Mouse (Mus musculus) frontal cortex, postnatal 25 days (tissue): ENCODE measurements around the gene Spata25.
"Not testable (repeated sequence)": the region's sequence is repeated elsewhere in the genome, so short reads cannot be mapped to it uniquely, and the experiment has no call there.

Experiments
- DNase-seq, 2 experiments: peaks; one replicate each; pipeline ENCODE4 v3.0.0; 2022; ENCODE audit warnings: low spot score in 2 of 2

Spata25 gene

GRCm38 (mm10) chr2:164855572-164855971, 27.2 kb upstream of the Spata25 start:
- DNase-seq, result not testable (repeated sequence)

- DNase-seq, result no peak
Observed at GRCm38 (mm10) chr2:164850061-164850460, 21.7 kb upstream of the Spata25 start.

GRCm38 (mm10) chr2:164845782-164846181, 17.4 kb upstream of the Spata25 start:
- DNase-seq, result no peak

GRCm38 (mm10) chr2:164835164-164835563, 6.8 kb upstream of the Spata25 start:
- DNase-seq, result no peak

GRCm38 (mm10) chr2:164834531-164834930, 6.2 kb upstream of the Spata25 start:
- no peak for DNase-seq

- peak; percentile 91 to 93 for DNase-seq
Observed at GRCm38 (mm10) chr2:164833314-164833959, 5.1 kb upstream of the Spata25 start, which contains the start of gene Neurl2. Gene Neurl2, minus strand, starts transcription at chr2:164833456.

- peak; percentile 70 to 73 for DNase-seq
Observed at GRCm38 (mm10) chr2:164832748-164833301, 4.5 kb upstream of the Spata25 start, which contains the start of gene Ctsa. Gene Ctsa, plus strand, starts transcription at chr2:164832873.

- DNase-seq, result no peak
Observed at GRCm38 (mm10) chr2:164832032-164832747, 3.9 kb upstream of the Spata25 start.

- DNase-seq, result no peak
Observed at GRCm38 (mm10) chr2:164831029-164831428, 2.7 kb upstream of the Spata25 start.

- no peak for DNase-seq
Observed at GRCm38 (mm10) chr2:164829090-164829489, 753 bp upstream of the Spata25 start.

- DNase-seq, result no peak
Observed at GRCm38 (mm10) chr2:164827146-164827850, 1.0 kb downstream of the Spata25 start.

- DNase-seq, result no peak
Observed at GRCm38 (mm10) chr2:164825521-164825920, 2.8 kb downstream of the Spata25 start.

- no peak for DNase-seq
Observed at GRCm38 (mm10) chr2:164823969-164824368, 4.4 kb downstream of the Spata25 start.

- no peak for DNase-seq
Observed at GRCm38 (mm10) chr2:164823181-164823585, 5.2 kb downstream of the Spata25 start.

GRCm38 (mm10) chr2:164822636-164823165, 5.6 kb downstream of the Spata25 start, which contains the start of gene Zswim1:
Gene Zswim1, plus strand, starts transcription at chr2:164822686.
- DNase-seq, result peak; percentile 100

- no peak for DNase-seq
Observed at GRCm38 (mm10) chr2:164821060-164821459, 7.3 kb downstream of the Spata25 start.

GRCm38 (mm10) chr2:164817703-164818102, 10.6 kb downstream of the Spata25 start:
- DNase-seq, result no peak

GRCm38 (mm10) chr2:164817206-164817605, 11.1 kb downstream of the Spata25 start:
- DNase-seq, result no peak

GRCm38 (mm10) chr2:164815821-164816220, 12.5 kb downstream of the Spata25 start:
- no peak for DNase-seq

GRCm38 (mm10) chr2:164815348-164815747, 13.0 kb downstream of the Spata25 start:
- DNase-seq, result no peak

GRCm38 (mm10) chr2:164813557-164813956, 14.8 kb downstream of the Spata25 start:
- DNase-seq, result no peak

GRCm38 (mm10) chr2:164806614-164807013, 21.7 kb downstream of the Spata25 start:
- DNase-seq, result no peak
